10 mouse cellular contexts compared by ENCODE assay signal in genomic region chr1:153126491-153127381, GRCm38 (mm10). TPM values are rescaled to one million over a fixed set of nuclear protein-coding genes. Genes with fewer than 3 reads are reported as not detected.
DNase-seq lines count a peak whose midpoint lies in the region; ATAC-seq lines count a peak whose summit lies in the region.
"Had no signal": no experiment of that assay in that cellular context is flagged by ENCODE, and none has a peak within 500 bp of the region (broad histone marks: within the 10 kb centered on the region; RNA-seq: fewer than 3 reads in every experiment).

No protein-coding gene starts in this region.

- H3K9ac ChIP-seq in kidney, embryonic 15.5 days: no peak overlapping the region

- 0 out of 2 replicates have a peak, but pooled peaks cover 12% of the 10 kb centered on the region for H3K36me3 ChIP-seq in kidney, embryonic 15.5 days
- no peaks in the 10 kb centered on the region for H3K36me3 ChIP-seq in heart, embryonic 10.5 days
- H3K36me3 ChIP-seq: G1E had no signal

- WGBS in kidney, embryonic 15.5 days: 64% methylated on average over 15 of the region's 15 CpGs
- WGBS in heart, embryonic 10.5 days: 60% methylated on average over 15 of the region's 15 CpGs

- no peaks in the 10 kb centered on the region for H3K27me3 ChIP-seq in kidney, embryonic 15.5 days
- H3K27me3 ChIP-seq in heart, embryonic 10.5 days (ENCODE audit: insufficient read depth, poor library complexity, severe bottlenecking): no peaks in the 10 kb centered on the region

- no peak for ATAC-seq in kidney, embryonic 15.5 days (replicated peaks; ENCODE audit: low FRiP score)
- no peak for ATAC-seq in CD4-positive, CD25-positive, alpha-beta regulatory T cell, adult 4 months
- no peak for ATAC-seq in monocyte, adult 5-6 weeks (replicated peaks; ENCODE audit: insufficient number of reproducible peaks, low FRiP score, low TSS enrichment, poor library complexity, severe bottlenecking)

- H3K4me1 ChIP-seq in kidney, embryonic 15.5 days: peaks cover 35% of the 10 kb centered on the region
- H3K4me1 ChIP-seq in heart, embryonic 10.5 days: peaks cover 32% of the 10 kb centered on the region

- H3K27ac ChIP-seq in kidney, embryonic 15.5 days: peak overlapping the region; percentile 93
- peak overlapping the region; percentile 29; the same call in 1 of the 2 replicates for H3K27ac ChIP-seq in heart, embryonic 10.5 days

- no peak overlapping the region for H3K4me3 ChIP-seq in kidney, embryonic 15.5 days (replicated peaks)
- H3K4me3 ChIP-seq in heart, embryonic 10.5 days: no peak overlapping the region

- no peaks in the 10 kb centered on the region for H3K9me3 ChIP-seq in kidney, embryonic 15.5 days (replicated peaks)
- no peaks in the 10 kb centered on the region for H3K9me3 ChIP-seq in heart, embryonic 10.5 days
- H3K9me3 ChIP-seq: G1E had no signal

- no peak for DNase-seq in kidney, adult 8-10 months
- DNase-seq in cerebellum, adult 9-10 months: peak; percentile 75
- DNase-seq in heart, embryonic 10.5 days (ENCODE audit: low spot score): no peak
- DNase-seq in lung, postnatal 25 days (ENCODE audit: low spot score): peak; percentile 47
- DNase-seq in frontal cortex, postnatal 25 days (ENCODE audit: low spot score in 2 of 2): no peak

- no peak overlapping the region for H3K4me2 ChIP-seq in kidney, embryonic 15.5 days

RNA-seq across cellular contexts. Expression of gene Lamc2, which starts 59.5 kb away (rescaled TPM):
- 42.3 and 43.8 TPM in 2 replicates for polyA plus RNA-seq in kidney, embryonic 15.5 days (2015; fragmentation: Nextera tagmentation; extraction: Ambion mirVana)
- polyA plus RNA-seq in heart, embryonic 10.5 days (2016; fragmentation: Nextera tagmentation; extraction: Ambion mirVana): 4.9 and 5.6 TPM in 2 replicates
- under 1 TPM; 0.35 to 0.50 TPM for polyA plus RNA-seq in CD4-positive, CD25-positive, alpha-beta regulatory T cell, adult 4 months (2017; shearing (Covaris generic))
- total RNA-seq in monocyte, adult 5-6 weeks (2017): not detected in 3 replicates
- total RNA-seq: megakaryocyte, adult 5-6 weeks had no signal
- polyA plus RNA-seq: G1E had no signal

Comparison
In these comparisons a context has a peak if more than half of its experiments do, and no peak if none do; other contexts are left out.
1. DNase-seq: peak in cerebellum, adult 9-10 months (single experiment) and lung, postnatal 25 days (single experiment); none in kidney, adult 8-10 months (0 of 2), heart, embryonic 10.5 days (single experiment) and frontal cortex, postnatal 25 days (0 of 2).